Mouse (Mus musculus): ENCODE measurements around the gene Mcm3ap. TPM values are rescaled to one million over a fixed set of nuclear protein-coding genes. Genes with fewer than 3 reads are reported as not detected.

The Mcm3ap gene
- polyA plus RNA-seq, 1 experiment from 2014 or later: 78.7 TPM

GRCm38 (mm10) chr10:76561972-76562371 lies 93.2 kb downstream of the Mcm3ap start, which contains the start of gene Spatc1l:
Gene Spatc1l (plus strand): TSS chr10:76562272.
- no peak for DNase-seq (ENCODE audit: low spot score)
- H3K9me3 ChIP-seq (replicated peaks): no peaks in the 10 kb centered on the region
- H3K4me1 ChIP-seq: no peaks in the 10 kb centered on the region
- no peaks in the 10 kb centered on the region for H3K36me3 ChIP-seq
- WGBS: 91% methylated on average over 10 of the region's 10 CpGs
- no peaks in the 10 kb centered on the region for H3K27me3 ChIP-seq (ENCODE audit: low read depth, poor library complexity, severe bottlenecking)
- no peak within 1 kb of the TSS for H3K4me3 ChIP-seq
- no peak within 1 kb of the TSS for H3K27ac ChIP-seq

Other genes with a start within 250 kb of the Mcm3ap start
- 38.8 and 43.9 TPM in 2 replicates for gene Prmt2, start 231.1 kb upstream of the Mcm3ap start, polyA plus RNA-seq (2016; fragmentation: Nextera tagmentation; extraction: Ambion mirVana)
- not detected in 2 replicates for gene S100b, start 215.1 kb upstream of the Mcm3ap start, polyA plus RNA-seq (2016; fragmentation: Nextera tagmentation; extraction: Ambion mirVana)
- gene Dip2a, start 123.6 kb upstream of the Mcm3ap start, polyA plus RNA-seq (2016; fragmentation: Nextera tagmentation; extraction: Ambion mirVana): 5.1 and 7.6 TPM in 2 replicates
- 2.3 TPM in 1 of 2 replicates, not detected in the other for gene AC141477.1, start 28.5 kb upstream of the Mcm3ap start, polyA plus RNA-seq (2016; fragmentation: Nextera tagmentation; extraction: Ambion mirVana)
- 26.8 and 28.9 TPM in 2 replicates for gene Pcnt, start 26.1 kb upstream of the Mcm3ap start, polyA plus RNA-seq (2016; fragmentation: Nextera tagmentation; extraction: Ambion mirVana)
- gene 2610028H24Rik, start 19.8 kb upstream of the Mcm3ap start, polyA plus RNA-seq (2016; fragmentation: Nextera tagmentation; extraction: Ambion mirVana): not detected in 2 replicates
- 11.5 and 11.6 TPM in 2 replicates for gene Ybey, start 187 bp downstream of the Mcm3ap start, polyA plus RNA-seq (2016; fragmentation: Nextera tagmentation; extraction: Ambion mirVana)
- gene Lss, start 62.7 kb downstream of the Mcm3ap start, polyA plus RNA-seq (2016; fragmentation: Nextera tagmentation; extraction: Ambion mirVana): 51.2 and 52.5 TPM in 2 replicates
- gene Spatc1l, start 93.3 kb downstream of the Mcm3ap start, polyA plus RNA-seq (2016; fragmentation: Nextera tagmentation; extraction: Ambion mirVana): not detected in 2 replicates
- 0.10 TPM in 1 of 2 replicates, not detected in the other for gene Ftcd, start 106.7 kb downstream of the Mcm3ap start, polyA plus RNA-seq (2016; fragmentation: Nextera tagmentation; extraction: Ambion mirVana)
- 5.5 and 9.5 TPM in 2 replicates for gene Col6a2, start 154.7 kb downstream of the Mcm3ap start, polyA plus RNA-seq (2016; fragmentation: Nextera tagmentation; extraction: Ambion mirVana)

Data from limb, embryonic 10.5 days (tissue).